Mouse (Mus musculus) stomach, embryonic 15.5 days (tissue): ENCODE data around the gene Gm7137. TPM values are rescaled to one million over a fixed set of nuclear protein-coding genes. Genes with fewer than 3 reads are reported as not detected.
"Not testable (repeated sequence)": the region's sequence is repeated elsewhere in the genome, so short reads cannot be mapped to it uniquely, and the experiment has no call there.

Experiments
- ATAC-seq: fragments of 200-750 bp; cut with Nextera tagmentation; 2 replicates; pipeline ENCODE4 v1.8.0; 2017; ENCODE audit warnings: low read depth, moderate number of reproducible peaks, moderate TSS enrichment; ENCODE audit not compliant: insufficient read depth, low FRiP score
- H3K27ac ChIP-seq: fragments of 300-500 bp; sonication (generic); 2 replicates; pipeline ENCODE4 v1.5.1; 2015; ENCODE audit warnings: mild to moderate bottlenecking, inconsistent platforms
- H3K27me3 ChIP-seq: fragments of 300-500 bp; sonication (generic); replicated peaks from 2 replicates; pipeline ENCODE4 v1.6.1; 2015; ENCODE audit warnings: inconsistent platforms
- H3K36me3 ChIP-seq: fragments of 300-500 bp; sonication (generic); 2 replicates; pipeline ENCODE4 v1.6.1; 2015; ENCODE audit warnings: inconsistent platforms
- H3K4me1 ChIP-seq: fragments of 300-500 bp; sonication (generic); 2 replicates; pipeline ENCODE4 v1.6.1; 2015; ENCODE audit warnings: inconsistent platforms
- H3K4me2 ChIP-seq: fragments of 300-500 bp; sonication (generic); 2 replicates; pipeline ENCODE4 v1.6.1; 2015; ENCODE audit warnings: mild to moderate bottlenecking, inconsistent platforms
- H3K4me3 ChIP-seq: fragments of 300-500 bp; sonication (generic); replicated peaks from 2 replicates; pipeline ENCODE4 v1.5.1; 2015; ENCODE audit warnings: inconsistent platforms
- H3K9ac ChIP-seq: fragments of 300-500 bp; sonication (generic); 2 replicates; pipeline ENCODE4 v1.6.1; 2015; ENCODE audit warnings: inconsistent platforms
- H3K9me3 ChIP-seq: fragments of 300-500 bp; sonication (generic); 2 replicates; pipeline ENCODE4 v1.6.1; 2016; ENCODE audit warnings: inconsistent platforms
- WGBS: fragments of 180-500 bp; shearing (Covaris S2); methylation state at CpG from one replicate; pipeline ENCODE4 v1.1.7; 2015; 5-methylcytosine and 5-hydroxymethylcytosine counted together
- polyA plus RNA-seq: library from polyadenylated mRNA; unstranded; fragments of >200 nt; fragmentation: Nextera tagmentation; extraction: Ambion mirVana; gene quantifications from 2 replicates; pipeline ENCODE4 v1.2.1, GENCODE M21; 2015

Gene Gm7137
- polyA plus RNA-seq, 1 experiment from 2014 or later: not detected

DNA sequence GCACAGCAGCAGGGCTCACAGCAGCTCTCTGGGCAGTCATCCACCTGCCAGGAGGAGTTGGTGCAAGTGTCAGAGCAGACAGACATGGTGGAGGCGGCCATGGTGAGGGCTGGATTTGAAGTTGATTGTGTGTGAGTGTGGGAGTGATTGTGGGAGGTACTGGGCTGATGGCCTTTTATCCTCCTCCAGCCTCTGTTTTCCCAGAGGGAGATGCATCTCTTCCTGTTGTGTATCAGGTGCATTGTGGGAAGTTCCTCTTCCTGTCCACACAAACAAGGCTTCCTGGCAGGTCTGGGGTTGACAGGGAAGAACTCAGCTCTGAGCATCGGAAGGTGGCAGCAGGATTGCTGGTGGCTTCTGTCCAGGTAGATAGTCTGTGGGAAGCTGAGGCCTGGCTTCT, 7.0 kb upstream of the Gm7137 start, which contains the start of gene Gm9639:
TSS of gene Gm9639 (minus strand) at position 101 of the 400 bp plus-strand sequence.
- H3K9me3 ChIP-seq: no peaks in the 10 kb centered on the region

GRCm38 (mm10) chr10:77788621-77789020, 621 bp upstream of the Gm7137 start:
- Histone ChIP-seq H3K4me2 (no peak overlapping the region), H3K36me3 (no peaks in the 10 kb centered on the region), H3K27ac (no peak overlapping the region), H3K4me1 (no peaks in the 10 kb centered on the region), H3K9me3 (no peaks in the 10 kb centered on the region), H3K27me3 (no peaks in the 10 kb centered on the region), H3K4me3 (no peak overlapping the region), H3K9ac (no peak overlapping the region)
- 71% methylated on average over 2 of the region's 2 CpGs for WGBS
- no peak for ATAC-seq

More for the DNA sequence above, 7.0 kb upstream of the Gm7137 start, which contains the start of gene Gm9639:
- Histone ChIP-seq H3K9ac (no peak within 1 kb of the TSS), H3K27ac (no peak within 1 kb of the TSS), H3K4me2 (no peak within 1 kb of the TSS), H3K4me1 (0 out of 2 replicates have a peak, but pooled peaks cover 4% of the 10 kb centered on the region), H3K27me3 (no peaks in the 10 kb centered on the region), H3K36me3 (no peaks in the 10 kb centered on the region), H3K4me3 (no peak within 1 kb of the TSS)
- WGBS: 34% methylated on average over 2 of the region's 2 CpGs
- no peak for ATAC-seq

- H3K36me3 ChIP-seq, H3K27me3 ChIP-seq, H3K4me2 ChIP-seq, H3K4me1 ChIP-seq, ATAC-seq, H3K9me3 ChIP-seq, H3K27ac ChIP-seq, H3K9ac ChIP-seq, H3K4me3 ChIP-seq: not testable (repeated sequence)
- 70% methylated on average over 3 of the region's 3 CpGs for WGBS
These were observed 4.6 kb downstream of the Gm7137 start for GRCm38 (mm10) chr10:77783396-77783795.

GRCm38 (mm10) chr10:77782442-77782841, 5.6 kb downstream of the Gm7137 start, which contains the start of gene Gm3250:
Gene Gm3250 (minus strand): TSS chr10:77782542.
- 40% methylated on average over 1 of the region's 1 CpGs for WGBS
- not testable (repeated sequence) for H3K9me3 ChIP-seq, H3K27me3 ChIP-seq, H3K4me1 ChIP-seq, H3K36me3 ChIP-seq, H3K4me3 ChIP-seq, ATAC-seq, H3K4me2 ChIP-seq, H3K9ac ChIP-seq, H3K27ac ChIP-seq

DNA sequence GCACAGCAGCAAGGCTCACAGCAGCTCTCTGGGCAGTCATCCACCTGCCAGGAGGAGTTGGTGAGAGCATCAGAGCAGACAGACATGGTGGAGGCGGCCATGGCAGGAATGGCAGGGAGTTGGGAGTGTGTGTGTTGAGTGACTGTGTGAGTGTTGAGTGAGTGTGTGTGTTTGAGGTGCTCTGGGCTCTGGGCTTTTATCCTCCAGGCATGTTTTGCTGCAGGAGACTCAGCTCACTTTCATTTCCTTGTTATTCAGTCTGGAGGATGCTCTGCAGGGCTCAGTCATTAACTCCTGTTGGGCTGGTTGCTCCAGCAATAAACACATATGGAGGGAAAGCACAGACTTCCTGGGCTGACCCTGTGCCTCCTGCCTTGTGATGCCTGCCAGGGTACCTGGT, 11.2 kb downstream of the Gm7137 start, which contains the start of gene Gm7138:
TSS of gene Gm7138 (minus strand) at position 101 of the 400 bp plus-strand sequence.
- H3K9me3 ChIP-seq, H3K27me3 ChIP-seq, H3K4me3 ChIP-seq, ATAC-seq, H3K27ac ChIP-seq, H3K4me2 ChIP-seq, H3K36me3 ChIP-seq, H3K9ac ChIP-seq, H3K4me1 ChIP-seq: not testable (repeated sequence)
- 76% methylated on average over 1 of the region's 1 CpGs for WGBS

GRCm38 (mm10) chr10:77772142-77772541, 15.9 kb downstream of the Gm7137 start:
- 85% methylated on average over 3 of the region's 3 CpGs for WGBS

DNA sequence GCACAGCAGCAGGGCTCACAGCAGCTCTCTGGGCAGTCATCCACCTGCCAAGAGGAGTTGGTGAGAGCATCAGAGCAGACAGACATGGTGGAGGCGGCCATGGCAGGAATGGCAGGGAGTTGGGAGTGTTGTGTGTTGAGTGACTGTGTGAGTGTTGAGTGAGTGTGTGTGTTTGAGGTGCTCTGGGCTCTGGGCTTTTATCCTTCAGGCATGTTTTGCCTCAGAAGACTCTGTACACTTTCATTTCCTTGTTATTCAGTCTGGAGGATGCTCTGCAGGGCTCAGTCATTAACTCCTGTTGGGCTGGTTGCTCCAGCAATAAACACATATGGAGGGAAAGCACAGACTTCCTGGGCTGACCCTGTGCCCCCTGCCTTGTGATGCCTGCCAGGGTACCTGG, 16.8 kb downstream of the Gm7137 start, which contains the start of gene Gm3238:
TSS of gene Gm3238 (minus strand) at position 101 of the 400 bp plus-strand sequence.
- H3K27me3 ChIP-seq, H3K9me3 ChIP-seq, H3K9ac ChIP-seq, ATAC-seq, H3K27ac ChIP-seq, H3K4me1 ChIP-seq, H3K36me3 ChIP-seq, H3K4me3 ChIP-seq, H3K4me2 ChIP-seq: not testable (repeated sequence)
- WGBS: 75% methylated on average over 1 of the region's 1 CpGs

More at GRCm38 (mm10) chr10:77772142-77772541, 15.9 kb downstream of the Gm7137 start:
- ATAC-seq, H3K4me2 ChIP-seq, H3K36me3 ChIP-seq, H3K27ac ChIP-seq, H3K4me3 ChIP-seq, H3K9me3 ChIP-seq, H3K9ac ChIP-seq, H3K4me1 ChIP-seq, H3K27me3 ChIP-seq: not testable (repeated sequence)

DNA sequence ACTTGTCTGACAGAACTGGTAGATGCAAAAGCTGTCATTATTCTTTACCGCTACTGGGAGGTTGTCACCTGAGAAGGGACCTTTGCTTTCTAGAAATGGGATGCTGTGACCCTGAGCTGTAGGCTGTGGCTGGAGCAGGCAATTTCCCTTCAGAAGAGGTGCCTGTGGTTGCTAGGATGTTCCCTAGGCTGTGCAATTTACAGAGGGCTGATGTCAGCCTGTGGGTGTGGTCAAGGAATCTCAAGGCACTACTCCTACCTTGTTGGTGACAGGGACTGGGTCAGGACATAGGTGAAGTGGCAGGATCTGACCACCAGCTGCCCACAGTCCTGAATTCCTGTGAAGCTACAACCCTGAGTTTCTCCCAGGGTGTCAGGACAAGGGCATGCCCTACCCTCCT, 18.3 kb downstream of the Gm7137 start:
- Histone ChIP-seq H3K4me2 (no peak overlapping the region), H3K9me3 (no peaks in the 10 kb centered on the region), H3K9ac (no peak overlapping the region), H3K36me3 (no peaks in the 10 kb centered on the region), H3K4me1 (no peaks in the 10 kb centered on the region), H3K4me3 (no peak overlapping the region), H3K27ac (no peak overlapping the region), H3K27me3 (no peaks in the 10 kb centered on the region)
- no peak for ATAC-seq
- 74% methylated on average over 1 of the region's 1 CpGs for WGBS

- H3K4me3 ChIP-seq, H3K4me2 ChIP-seq, H3K4me1 ChIP-seq, ATAC-seq, H3K36me3 ChIP-seq, H3K27me3 ChIP-seq, H3K9me3 ChIP-seq, H3K27ac ChIP-seq, H3K9ac ChIP-seq: not testable (repeated sequence)
- 40% methylated on average over 1 of the region's 1 CpGs for WGBS
These were observed 28.4 kb downstream of the Gm7137 start, which contains the start of gene Gm3233 for GRCm38 (mm10) chr10:77759582-77759981. Gene Gm3233 (minus strand): TSS chr10:77759682.

GRCm38 (mm10) chr10:77753448-77753847, 34.6 kb downstream of the Gm7137 start:
- Histone ChIP-seq H3K27ac (no peak overlapping the region), H3K4me1 (no peaks in the 10 kb centered on the region), H3K27me3 (no peaks in the 10 kb centered on the region), H3K9ac (no peak overlapping the region), H3K36me3 (no peaks in the 10 kb centered on the region), H3K4me2 (no peak overlapping the region), H3K9me3 (no peaks in the 10 kb centered on the region), H3K4me3 (no peak overlapping the region)
- ATAC-seq: no peak

DNA sequence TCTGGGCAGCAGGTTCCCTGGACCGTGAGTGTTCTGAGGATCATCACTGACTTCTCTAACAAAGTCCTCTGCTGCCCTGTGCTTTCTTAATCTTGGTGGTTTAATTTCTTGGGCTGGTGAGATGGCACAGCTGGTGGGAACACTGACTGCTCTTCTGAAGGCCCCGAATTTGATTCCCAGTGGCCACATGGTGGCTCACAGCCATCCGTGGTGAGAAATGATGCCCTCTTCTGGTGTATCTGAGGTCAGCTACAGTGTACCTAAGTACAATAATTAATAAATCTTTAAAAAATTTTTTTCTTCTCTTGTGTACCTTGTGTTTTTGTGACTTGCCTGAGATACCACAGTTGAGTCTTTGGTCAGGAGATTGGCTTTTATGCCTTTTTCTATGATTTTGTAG, 35.7 kb downstream of the Gm7137 start:
- not testable (repeated sequence) for H3K36me3 ChIP-seq, H3K27ac ChIP-seq, H3K9me3 ChIP-seq, H3K9ac ChIP-seq, H3K4me1 ChIP-seq, ATAC-seq, H3K4me2 ChIP-seq, H3K4me3 ChIP-seq, H3K27me3 ChIP-seq
- WGBS: 46% methylated on average over 3 of the region's 3 CpGs

GRCm38 (mm10) chr10:77751254-77751653, 36.7 kb downstream of the Gm7137 start, which contains the start of gene Gm9736:
Gene Gm9736 (minus strand): TSS chr10:77751354.
- H3K9ac ChIP-seq, H3K36me3 ChIP-seq, H3K4me2 ChIP-seq, H3K4me3 ChIP-seq, H3K27me3 ChIP-seq, ATAC-seq, H3K27ac ChIP-seq, H3K4me1 ChIP-seq, H3K9me3 ChIP-seq: not testable (repeated sequence)
- 62% methylated on average over 1 of the region's 1 CpGs for WGBS

- not testable (repeated sequence) for H3K9me3 ChIP-seq, H3K36me3 ChIP-seq, H3K4me1 ChIP-seq, H3K27me3 ChIP-seq, ATAC-seq, H3K4me2 ChIP-seq, H3K27ac ChIP-seq, H3K9ac ChIP-seq, H3K4me3 ChIP-seq
- WGBS: 80% methylated on average over 1 of the region's 1 CpGs
These were observed 37.3 kb downstream of the Gm7137 start for GRCm38 (mm10) chr10:77750686-77751085.
